Mouse (Mus musculus) frontal cortex, postnatal 10 days (tissue): ENCODE results near the gene Rad54l2.

Experiments used
- DNase-seq, 2 experiments: peaks; one replicate each; pipeline ENCODE4 v3.0.0; 2022; ENCODE audit warnings: low spot score in 2 of 2, mixed read lengths in 1 of 2

Rad54l2 gene

GRCm38 (mm10) chr9:106788812-106789321 lies at the start of gene Rad54l2:
Rad54l2 (minus strand) TSS chr9:106789194.
- peak; percentile 65 to 80 for DNase-seq

- DNase-seq, result peak; percentile 72 to 76
These were observed 33.5 kb upstream of the Rad54l2 start for GRCm38 (mm10) chr9:106822381-106823104.

DNA sequence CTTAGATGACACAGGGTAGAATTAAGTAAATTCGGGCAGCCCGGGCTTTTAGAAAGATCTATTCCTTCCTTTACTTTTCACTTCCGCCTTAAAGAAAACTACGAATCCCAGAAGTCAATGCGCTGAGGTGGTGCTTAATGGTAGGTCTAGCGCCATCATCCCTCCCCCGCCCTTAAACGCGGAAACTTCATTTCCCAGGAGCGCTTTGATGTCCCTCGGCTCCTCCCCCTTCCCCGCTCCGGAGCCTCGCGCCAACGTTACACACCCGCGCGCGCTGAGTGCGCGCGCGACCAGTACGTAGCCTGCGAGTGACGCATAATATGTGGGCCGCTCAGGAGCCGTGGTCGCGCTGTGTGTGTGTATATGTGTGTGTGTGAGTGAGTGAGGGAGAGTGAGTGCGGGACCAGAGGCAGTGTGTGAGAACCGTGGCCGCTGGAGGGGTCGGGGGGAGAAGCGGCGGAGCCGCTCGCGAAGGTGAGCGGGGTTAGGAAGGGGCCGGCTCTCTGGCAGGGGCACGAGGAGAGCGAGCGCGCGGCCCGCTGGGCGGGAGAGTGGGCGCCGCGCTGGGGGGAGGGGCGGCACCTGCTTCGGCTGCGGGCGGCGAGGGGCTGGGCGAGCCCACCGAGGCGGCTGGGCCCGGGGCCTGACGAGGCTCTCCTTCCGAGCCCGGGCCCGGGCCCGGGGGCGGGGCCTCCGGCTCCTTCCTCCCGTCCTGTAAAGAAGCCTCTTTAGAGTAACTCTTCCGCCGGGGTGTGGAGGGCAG lies 32.8 kb upstream of the Rad54l2 start, which contains the start of gene Dcaf1:
Dcaf1 (plus strand) TSS at position 257 of the 763 bp plus-strand sequence.
- DNase-seq, result peak; percentile 92 to 94

DNA sequence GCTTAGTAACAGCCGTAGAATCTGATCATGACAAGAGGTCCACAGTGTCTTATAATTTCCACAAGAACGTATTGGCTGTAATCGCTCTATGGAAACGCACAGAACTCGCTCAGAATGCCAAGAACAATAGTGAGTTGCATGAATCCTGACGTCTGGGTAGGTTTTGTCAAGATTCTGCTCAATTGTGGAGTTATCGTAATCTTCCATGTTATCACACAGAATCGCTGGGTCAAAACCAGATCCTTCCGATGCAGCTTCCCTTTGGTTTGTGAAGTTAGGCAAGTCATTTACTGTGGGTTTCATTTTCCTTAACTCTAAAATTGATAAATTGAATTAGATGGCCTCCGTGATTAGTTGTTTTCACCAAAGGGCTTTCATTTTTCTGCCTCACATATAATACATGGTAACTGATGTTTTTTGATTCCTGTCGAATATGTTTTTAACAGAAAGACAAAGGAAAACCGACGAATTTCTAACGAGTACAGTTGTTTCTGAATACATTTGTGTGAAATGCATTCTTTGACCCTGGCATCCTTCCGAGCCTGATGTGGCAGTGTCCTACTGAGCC lies 32.1 kb upstream of the Rad54l2 start:
- DNase-seq, result peak in 1 of 2 experiments; percentile 5

- DNase-seq, result peak in 1 of 2 experiments; percentile 20
These were observed 30.2 kb upstream of the Rad54l2 start for GRCm38 (mm10) chr9:106819201-106819600.

DNA sequence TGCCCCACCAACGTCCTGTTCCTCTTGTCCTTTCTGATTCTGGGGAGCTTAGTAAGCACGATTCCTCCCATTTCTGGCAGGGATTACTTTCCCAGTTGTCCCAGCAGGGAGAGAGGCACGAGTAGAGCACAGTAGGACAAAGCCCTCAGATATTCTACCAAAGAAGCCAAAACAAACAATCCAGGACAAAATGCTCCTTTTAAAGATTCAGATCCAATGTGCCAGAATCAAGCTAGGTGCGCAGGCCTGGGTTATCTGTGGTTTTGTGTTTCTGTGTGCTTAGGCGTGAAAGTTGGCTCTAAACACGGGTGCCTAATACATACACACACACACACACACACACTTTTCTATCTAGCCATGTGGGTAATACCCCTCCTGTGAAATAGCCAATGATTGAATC lies 29.2 kb upstream of the Rad54l2 start:
- no peak for DNase-seq

GRCm38 (mm10) chr9:106806503-106806902 lies 17.5 kb upstream of the Rad54l2 start:
- no peak for DNase-seq

GRCm38 (mm10) chr9:106790831-106791230 lies 1.8 kb upstream of the Rad54l2 start:
- no peak for DNase-seq

DNA sequence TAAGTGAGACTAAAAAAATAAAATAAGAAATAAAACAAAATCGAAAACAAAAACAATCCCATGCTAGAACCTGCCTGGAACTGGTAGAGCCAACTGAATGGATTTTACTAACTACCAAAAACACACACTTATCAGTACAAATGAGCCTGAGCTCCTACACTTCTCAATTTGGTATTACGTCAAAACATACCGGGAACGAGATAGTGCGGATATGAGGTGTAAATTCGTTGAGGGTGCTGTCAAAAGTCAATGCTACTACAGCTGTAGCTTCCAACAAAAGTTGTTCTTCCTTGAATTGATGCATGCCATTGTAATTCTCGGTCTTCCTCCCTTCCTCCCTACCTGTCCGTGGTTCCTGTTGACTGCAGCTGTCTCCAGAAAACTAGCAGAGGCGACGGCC lies 369 bp upstream of the Rad54l2 start:
- no peak for DNase-seq

DNA sequence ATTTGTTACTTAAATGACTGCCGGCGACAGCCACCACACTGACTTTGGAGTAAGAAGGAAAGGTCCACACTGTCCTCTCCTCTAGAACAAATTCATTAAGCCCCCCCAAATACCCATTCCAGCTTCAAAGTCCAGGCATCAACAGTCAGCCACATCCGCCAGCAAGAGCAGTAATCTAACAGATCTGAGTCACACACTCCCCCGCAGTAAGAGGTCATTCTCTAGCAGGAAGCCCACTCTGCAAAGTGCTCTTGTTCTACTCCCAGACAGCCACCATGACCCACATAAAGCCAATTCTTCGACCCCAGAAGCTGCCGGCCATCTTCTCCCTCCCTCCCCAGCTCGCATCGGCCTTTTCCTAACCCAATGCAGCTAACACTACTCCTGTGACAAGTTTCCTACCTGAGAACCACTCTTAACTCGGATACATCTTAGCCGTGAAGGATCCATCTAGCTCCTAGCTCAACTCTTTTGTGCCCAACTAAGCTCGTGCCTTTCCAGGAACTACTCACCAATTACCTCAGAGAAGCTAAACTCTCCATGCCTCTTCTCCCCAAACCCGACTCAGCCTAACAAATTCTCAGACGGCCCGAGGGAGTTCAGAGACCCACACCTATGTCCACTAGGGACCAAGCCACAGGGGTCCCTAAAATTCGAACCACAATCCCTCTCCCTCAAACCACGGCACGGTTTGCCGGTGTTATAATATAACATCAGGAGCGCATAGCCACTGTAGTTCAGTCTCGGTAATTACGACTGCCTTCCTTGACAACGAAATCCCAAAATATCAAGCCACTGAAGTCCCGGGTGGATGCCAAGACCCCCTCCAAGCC lies 799 bp downstream of the Rad54l2 start:
- DNase-seq, result no peak

- DNase-seq, result no peak
These were observed 3.8 kb downstream of the Rad54l2 start for GRCm38 (mm10) chr9:106785206-106785605.

- no peak for DNase-seq
These were observed 5.4 kb downstream of the Rad54l2 start for GRCm38 (mm10) chr9:106783554-106783953.

DNA sequence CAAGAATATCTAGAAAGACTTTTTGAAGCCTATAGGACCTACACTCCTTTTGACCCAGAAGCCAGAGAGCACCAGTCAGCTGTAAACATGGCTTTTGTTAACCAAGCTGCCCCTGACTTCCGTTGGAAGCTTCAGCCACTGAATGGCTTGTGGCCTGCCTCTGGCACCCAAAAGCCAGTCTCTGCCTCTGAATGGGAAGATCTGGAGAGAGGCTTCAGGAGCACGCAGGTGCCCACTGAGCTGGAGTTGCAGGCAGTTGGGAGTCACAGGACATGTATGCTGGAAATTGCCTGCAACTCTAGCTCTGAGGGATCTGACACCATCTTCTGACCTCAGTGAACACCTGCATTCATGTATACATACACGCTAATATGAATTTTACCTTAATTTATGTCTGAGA lies 8.9 kb downstream of the Rad54l2 start:
- DNase-seq, result no peak

- DNase-seq, result no peak
These were observed 10.7 kb downstream of the Rad54l2 start for GRCm38 (mm10) chr9:106778319-106778718.

GRCm38 (mm10) chr9:106777423-106777822 lies 11.6 kb downstream of the Rad54l2 start:
- no peak for DNase-seq

DNA sequence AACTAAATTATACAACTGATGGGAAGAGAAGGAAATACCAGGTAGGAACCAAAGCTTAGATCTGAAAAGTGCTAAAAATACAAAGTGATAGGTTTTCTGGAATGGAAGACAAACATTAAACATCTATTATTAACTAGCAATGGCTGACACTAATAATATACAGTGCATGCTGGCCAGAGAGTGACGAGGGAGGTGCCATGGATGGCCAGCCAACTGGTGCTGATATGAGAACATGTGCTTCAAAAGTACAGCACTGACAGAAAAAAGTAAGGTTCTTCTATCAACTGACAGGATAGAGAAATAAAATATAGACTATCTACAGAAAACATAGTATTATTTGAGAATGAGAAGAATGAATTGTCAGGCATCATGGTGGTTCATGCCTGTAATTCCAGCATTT lies 12.9 kb downstream of the Rad54l2 start:
- DNase-seq, result no peak

GRCm38 (mm10) chr9:106771770-106772169 lies 17.2 kb downstream of the Rad54l2 start:
- DNase-seq, result no peak

GRCm38 (mm10) chr9:106770216-106770615 lies 18.8 kb downstream of the Rad54l2 start:
- no peak for DNase-seq

DNA sequence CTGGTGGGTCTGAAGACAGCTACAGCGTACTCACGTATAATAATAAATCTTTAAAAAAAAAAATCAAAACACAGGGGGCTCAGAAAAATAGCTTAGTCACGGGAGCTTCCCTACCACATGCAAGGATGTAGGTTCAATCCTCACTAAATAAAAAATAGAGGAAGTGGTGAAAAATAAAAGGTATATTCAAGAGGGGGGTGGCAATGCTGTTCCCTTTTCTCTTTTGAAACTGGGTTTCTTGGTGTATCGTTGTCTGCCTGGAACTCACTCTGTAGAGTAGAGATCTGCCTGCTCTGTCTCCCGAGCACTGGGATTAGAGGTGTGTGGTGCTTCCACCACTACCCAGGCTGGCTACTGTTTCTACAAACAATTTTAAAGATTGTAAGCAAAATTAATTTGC lies 19.2 kb downstream of the Rad54l2 start:
- DNase-seq, result no peak

DNA sequence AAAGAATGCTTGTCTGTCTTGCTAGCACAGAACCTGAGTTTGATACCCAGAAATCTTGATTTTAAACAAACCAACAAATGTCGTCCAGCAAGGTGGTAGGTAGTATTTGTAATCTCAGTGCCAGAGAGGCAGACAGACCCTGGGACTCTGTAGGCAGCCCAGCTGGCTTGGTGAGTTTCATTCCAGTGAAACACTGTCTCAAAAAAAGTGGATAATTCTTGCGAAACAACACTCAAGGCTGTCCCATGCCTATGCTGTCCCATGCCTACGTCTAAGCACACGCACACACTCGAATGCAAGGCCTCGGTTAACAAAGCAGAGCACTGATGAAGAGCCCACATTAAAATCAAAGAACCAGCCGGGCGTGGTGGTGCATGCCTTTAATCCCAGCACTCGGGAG lies 32.6 kb downstream of the Rad54l2 start:
- DNase-seq, result no peak

- DNase-seq, result no peak
These were observed 33.2 kb downstream of the Rad54l2 start for GRCm38 (mm10) chr9:106755776-106756175.

- DNase-seq, result peak in 1 of 2 experiments; percentile 28
These were observed 34.7 kb downstream of the Rad54l2 start for GRCm38 (mm10) chr9:106754311-106754710.
